Mouse (Mus musculus) adrenal gland, postnatal 14 days (tissue): Measurements from ENCODE around the gene Pdgfc. TPM values are rescaled to one million over a fixed set of nuclear protein-coding genes. Genes with fewer than 3 reads are reported as not detected.

Experiments
- DNase-seq: peaks from one replicate; pipeline ENCODE4 v3.0.0; 2021; ENCODE audit warnings: mixed read lengths
- total RNA-seq: library from RNA; stranded (reverse); gene quantifications from 2 replicates; pipeline ENCODE4 v1.2.3, GENCODE M21; 2021

Gene Pdgfc
- total RNA-seq, 1 experiment from 2014 or later: 9.1 TPM

DNA sequence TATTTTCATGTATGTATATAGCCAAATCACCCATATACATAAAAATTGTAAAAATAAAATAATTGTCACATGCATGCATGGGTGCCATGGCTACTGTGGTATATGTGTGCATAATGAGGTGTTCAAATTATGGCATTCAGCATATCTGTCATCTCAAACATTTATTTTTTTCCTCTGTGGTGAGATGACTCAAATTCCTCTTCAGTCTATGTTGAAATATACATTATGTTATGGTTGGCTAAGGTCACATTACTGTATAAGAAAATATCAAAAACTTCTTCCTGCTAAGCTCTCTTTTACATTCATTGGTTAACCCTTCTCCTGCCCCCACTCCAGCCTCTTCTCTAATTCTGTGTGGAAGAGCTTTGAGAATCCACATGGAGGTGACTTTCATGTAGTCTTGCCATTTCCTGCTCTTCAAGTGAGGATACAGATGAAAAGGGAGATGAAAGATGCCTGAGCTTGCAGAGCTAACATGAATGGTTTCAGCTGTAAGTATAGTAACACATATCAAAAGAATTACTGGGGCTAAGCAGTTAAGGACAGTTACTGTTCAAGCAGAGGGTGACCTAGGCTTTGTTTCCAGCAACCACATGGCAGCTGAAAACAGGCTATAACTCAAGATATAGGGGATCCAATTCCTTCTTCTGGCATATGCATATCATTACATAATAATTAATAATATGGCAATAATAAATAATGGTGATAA is 124.4 kb downstream of the Pdgfc start:
- no peak for DNase-seq

DNA sequence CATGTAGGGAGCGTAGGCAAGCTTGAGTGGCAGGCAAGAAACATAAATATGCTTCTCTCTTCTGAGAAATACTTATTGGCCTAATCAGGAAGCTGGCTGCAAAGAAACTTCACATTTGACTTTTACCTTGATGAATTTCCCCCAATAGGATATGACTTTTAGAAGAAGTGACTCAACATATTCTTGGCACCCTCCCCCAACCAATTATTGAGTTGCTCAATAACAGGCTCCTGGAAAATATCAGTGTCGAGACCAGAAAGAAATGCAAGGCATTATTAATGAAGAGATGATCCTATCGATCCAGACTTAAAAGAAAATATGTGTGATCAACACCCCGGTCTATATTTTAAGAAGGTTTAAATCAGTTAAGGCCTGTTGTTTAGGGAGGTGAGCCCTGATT is 125.9 kb downstream of the Pdgfc start:
- DNase-seq: no peak

DNA sequence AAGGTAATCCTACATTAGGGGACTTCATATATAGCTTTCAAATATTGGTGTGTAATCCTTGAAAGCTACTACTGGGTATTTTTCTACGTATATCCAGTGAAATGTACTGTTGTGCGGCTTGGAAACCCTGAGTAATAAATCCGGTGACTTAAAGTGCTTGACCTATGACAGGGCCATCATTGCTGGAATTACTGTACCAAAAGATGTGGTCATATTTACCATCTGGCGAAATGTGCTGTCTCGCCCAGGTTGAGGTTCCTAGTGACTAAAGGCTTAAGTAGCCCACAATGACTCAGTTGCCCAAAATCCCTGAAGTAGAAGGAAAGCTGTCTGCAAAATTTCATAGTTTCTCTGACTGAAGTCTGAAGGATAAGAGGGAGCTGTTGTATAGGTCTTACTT is 127.9 kb downstream of the Pdgfc start:
- no peak for DNase-seq

DNA sequence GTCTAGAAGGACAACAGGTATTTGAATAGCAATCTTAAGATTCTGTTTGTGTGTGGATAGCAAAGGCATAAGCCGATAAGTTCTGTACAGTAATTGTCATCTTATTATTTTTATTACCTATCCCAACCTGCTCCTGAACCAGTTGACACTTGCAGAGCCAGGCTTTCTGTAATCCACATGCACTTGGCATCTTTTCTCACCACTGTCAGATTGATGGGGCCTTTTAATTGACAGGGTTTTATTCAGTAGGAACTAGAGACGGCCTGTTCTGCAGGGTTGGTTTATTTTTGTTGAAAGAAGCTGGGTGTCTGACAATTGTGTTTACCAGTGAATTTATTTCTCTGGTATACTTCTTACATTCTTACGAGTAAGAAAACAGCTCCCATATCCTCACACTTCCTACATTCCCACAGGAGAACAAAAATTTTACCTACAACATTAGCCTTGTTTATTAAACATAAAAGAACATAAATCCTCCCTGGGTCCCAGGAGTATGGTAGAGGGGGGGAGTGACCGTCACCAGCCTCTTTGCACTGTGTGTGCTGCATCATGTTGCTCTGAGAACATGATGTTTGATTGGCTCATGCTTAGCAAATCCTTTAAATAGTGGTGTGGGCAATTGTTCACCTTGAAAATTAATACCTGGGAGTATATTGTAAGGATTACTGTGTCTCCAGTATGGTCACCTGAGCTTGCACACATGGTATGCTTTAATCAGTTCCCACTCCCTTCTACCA is 134.0 kb downstream of the Pdgfc start:
- no peak for DNase-seq

DNA sequence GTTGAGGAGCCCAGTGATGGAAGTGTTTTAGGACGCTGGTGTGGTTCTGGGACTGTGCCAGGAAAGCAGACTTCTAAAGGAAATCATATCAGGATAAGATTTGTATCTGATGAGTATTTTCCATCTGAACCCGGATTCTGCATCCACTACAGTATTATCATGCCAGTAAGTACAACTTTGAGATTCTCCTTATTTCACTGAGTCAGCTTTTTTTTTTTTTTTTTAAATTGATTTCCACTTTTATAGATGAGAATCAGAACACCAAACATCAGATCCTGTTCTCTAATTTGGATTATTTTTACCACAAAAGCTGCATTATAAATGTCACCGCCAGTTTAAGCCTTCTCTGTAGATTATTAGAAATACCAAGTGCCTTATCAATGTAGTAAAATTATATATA is 138.6 kb downstream of the Pdgfc start:
- DNase-seq: no peak

DNA sequence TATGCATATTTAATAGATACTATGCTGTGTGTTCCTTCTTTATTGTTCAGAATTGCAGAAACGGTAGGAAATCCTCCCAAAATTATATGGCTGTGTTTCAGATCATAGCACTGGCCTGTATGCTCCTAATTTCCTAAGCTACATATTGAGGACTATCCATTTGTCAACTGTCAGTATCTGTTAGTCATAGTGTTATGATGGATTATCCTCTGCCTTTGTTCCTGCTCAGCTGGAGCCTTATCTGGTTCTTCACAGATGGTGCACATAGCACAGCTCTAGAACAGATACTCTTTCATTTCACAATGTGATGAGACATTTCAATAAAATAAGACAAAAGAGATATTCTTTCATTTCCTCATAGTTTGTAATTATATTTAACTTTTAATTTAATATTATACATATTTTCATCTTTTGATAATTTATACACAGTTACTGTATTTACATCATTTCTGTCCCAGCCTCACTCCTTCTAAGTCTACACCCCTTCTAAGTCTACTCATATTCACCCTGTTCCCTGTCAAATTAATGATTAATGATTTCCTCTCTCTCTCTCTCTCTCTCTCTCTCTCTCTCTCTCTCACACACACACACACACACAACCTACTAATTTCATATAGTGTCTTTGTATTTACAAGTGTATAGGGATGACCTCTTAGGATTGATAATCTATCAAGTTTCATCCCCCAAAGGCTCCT is 145.2 kb downstream of the Pdgfc start:
- no peak for DNase-seq

DNA sequence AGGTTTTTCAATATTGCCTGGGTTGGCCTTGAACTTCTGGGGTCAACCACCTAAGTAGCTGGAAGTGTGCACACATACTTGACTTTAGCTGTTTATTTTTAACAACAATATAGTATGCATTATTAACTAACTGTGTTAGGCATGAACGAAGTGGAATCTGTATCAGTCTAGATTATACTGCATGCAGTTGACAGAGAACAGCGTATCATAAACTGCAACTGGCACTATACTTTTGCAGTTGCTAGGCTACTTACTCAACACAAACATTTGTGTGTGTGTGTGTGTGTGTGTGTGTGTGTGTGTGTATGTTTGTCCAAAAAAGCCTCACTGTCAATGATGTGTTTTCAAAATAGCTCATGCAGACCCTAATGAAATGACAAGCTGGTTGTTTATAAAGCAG is 160.7 kb downstream of the Pdgfc start:
- no peak for DNase-seq

DNA sequence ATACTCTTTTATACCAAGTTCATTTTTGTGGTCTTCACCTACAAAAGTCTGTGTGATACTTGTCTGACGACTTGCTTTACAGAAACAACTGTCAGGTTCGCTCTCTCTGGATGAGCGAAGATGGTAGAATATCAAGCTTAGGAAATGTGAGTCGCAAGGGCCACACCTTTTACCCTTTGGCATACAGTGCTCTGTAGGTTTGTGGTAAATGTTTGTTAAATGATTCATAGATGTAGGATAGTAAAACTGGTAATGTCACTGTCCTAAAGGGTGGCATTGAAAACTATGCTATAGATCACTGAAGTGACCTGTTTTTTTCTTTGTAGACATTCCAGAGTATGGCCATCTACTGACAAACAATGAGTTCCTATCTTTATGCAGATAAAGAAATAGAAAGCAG is 161.4 kb downstream of the Pdgfc start:
- no peak for DNase-seq

DNA sequence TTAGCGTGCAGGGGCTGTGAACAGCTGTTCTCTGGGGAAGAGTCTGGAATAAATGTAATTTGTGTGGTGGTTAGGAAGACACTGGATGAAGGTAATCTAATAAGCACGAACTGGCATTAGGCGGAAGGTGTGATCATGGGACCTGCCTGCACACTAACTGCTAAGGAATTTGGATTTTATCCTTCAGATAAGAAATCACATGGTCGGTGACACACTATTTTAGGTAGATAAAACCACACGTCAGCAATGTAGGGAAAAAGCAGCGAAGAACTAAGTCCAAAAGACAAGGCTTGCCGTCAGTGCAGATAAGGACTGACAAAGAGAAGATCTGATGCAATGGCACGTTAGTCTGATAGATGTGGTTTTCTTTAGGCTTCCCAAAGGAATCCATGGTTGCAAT is 164.4 kb downstream of the Pdgfc start:
- no peak for DNase-seq

DNA sequence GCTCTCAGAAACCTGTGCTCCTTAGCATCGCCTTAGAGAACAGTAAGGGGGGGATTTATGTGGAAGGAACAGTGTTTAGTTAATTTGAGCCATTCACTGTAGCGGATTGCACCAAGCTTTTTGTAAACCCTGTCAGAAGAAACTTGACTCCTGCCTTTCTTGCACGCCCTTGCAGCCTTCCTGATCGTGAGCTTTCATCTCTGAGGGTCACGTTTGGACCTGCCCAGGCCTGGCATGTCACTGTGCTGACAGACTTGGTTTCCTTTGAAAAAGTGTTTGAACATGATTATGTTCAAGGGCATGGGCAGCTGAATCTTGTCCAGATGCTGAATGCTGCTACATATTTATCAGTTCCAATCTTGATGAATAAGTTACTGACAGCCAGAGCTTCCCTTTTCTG is 169.0 kb downstream of the Pdgfc start:
- peak; percentile 36 for DNase-seq

DNA sequence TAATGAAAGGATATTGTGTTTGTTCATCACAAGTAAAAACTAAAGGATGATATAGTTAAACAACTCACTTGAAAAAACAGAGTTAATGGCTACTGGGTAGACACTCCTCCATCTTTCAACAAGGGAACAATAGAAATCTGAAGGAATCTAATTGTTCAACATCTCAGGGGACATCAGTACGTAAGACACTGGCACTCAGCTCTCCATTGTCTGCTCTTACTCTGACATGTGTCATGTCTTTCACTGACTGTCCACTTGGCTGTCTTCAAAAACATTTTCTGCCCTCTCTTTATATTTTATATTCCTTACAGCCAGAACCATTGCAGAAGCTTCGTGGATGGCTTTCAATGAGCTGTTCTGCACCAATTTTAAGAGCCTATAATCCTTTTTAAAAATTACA is 172.0 kb downstream of the Pdgfc start:
- no peak for DNase-seq

DNA sequence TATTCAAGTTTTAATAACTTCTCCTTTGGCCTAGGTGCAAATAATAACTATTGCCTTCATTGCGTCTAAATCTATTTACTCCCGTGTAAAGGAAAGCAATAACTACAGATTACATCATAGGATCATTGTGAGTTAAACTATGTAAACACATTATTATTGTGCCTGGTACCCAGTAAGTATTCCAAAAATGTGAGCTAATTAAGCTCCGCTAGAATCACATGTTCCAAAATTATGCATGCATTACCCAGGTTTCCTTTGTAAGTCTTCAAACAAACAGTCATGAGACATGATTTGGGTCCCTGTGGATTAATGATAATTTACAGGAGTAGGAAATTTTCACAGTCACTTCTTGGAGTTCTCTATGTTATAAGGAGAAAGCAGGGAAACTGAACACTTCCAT is 174.9 kb downstream of the Pdgfc start:
- DNase-seq: no peak

DNA sequence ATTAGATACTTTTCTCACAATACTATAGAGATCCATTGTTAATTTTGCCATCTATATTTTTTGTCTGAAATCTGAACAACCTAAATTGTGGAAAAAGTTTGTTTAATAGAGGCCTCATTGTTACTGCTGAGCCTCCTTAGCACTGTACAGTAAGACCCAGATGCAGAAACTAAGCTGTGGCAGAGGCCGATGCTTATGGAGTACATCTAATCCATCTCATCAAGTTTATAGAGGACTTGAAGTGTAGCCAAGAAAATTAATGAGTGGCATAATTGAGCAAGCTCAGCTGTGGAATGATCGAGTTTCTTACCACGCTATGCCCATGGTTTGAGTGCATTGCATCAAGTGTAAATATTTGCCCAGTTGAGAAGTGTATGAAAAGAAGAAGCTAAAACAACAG is 175.4 kb downstream of the Pdgfc start:
- DNase-seq: no peak

DNA sequence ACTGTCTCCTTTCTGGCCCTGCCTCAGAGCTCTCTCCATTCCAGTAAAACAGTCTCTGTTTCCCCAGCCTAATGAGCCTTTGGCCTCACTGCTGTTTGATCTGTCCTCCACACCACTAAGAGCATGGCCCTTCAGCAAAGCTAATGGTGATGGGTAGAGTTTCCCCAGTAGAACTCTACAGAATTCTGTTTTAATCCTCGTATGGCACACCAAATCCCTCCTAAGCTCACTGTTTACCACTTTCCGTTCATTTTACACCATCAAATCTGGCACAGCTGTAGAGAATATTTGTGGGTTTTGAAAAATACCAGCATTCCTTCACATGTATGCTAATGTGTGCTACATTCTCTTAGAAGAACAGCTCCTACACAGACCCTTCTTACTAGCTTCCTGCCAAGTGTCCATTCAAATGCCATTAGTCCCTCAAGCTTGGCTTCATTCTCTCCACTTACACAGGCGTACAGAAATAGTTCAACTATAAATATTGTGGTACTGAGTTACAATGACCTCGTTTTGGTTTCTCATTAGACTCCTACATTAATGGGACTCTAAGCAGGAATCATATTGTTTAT is 179.4 kb downstream of the Pdgfc start:
- no peak for DNase-seq

DNA sequence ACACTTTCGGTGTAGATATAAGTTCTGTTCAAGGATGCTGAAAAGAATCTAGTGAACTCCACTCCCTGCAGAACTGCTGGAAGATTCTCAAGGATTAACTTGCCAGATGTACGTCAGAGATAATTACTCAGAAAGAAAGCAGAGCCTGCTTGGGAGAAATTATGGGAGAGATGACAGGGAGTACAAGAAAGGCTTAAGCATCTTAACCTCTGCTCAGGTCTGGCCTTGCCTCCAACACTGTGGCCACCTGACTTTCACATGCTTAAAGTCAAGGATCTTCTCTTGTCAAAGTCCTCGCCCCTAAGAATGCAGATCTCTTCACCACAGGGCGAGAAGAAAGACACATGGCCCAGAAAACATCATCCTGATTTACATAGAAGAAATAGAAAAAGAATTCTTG is 185.5 kb downstream of the Pdgfc start:
- DNase-seq: no peak

DNA sequence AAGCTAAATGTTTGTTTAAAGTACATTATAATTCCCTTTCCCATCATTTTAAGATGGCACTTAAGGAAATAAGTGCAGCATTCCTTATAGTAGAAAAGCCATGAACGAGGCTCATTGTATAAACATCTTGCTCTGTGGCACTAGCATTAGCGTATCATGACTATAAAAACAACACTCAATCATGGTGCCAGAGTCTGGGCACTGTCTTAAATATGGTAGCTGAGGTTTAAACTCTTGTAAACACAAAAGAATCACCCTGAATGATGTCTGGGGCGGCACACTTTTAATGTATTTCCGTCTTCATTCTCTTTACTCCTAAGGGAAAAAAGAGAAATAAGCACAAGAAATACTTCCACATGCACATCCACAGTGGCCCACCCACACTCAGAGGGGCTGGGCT is 192.1 kb downstream of the Pdgfc start:
- no peak for DNase-seq

DNA sequence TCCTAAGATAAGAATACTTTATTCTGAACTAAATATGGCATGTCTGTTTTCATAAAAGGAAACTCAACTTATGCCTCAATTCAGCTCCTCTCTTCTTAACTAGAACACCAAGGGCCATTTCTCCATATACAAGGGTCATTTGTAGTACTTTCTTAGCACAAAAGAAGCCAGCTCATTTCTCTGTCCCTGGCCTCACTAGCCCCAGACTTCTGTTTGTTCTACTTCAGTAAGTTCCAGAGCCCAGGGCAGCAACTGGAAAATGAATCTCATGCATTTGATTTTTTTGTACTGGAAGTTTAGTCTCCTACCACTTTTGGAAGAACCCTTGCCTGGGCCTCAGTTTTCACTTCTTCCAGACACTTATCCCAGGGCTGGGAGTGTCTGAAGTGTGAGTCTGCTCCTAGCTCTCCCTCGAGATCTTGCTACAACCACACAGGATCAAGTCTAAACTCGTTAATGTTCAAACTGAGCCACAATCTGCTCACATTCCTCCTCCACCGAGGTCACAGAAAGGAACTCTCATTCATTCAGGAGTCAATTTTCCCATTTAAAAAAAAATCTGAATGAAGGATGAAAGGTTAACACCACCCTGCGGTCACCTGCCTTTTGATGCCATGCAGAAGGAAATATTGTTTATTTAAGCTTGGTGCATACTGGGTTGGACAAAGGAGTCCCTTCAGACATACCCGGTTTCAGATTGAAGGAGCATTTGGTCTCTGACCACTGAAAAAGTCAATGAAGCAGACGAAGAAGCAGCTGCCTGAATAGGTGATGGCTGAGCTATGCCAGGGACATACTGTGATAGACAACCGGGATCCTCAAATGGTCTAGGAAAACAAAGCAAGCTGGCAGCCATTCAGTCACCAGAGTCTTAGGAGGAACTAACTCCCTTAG is 206.7 kb downstream of the Pdgfc start:
- no peak for DNase-seq

DNA sequence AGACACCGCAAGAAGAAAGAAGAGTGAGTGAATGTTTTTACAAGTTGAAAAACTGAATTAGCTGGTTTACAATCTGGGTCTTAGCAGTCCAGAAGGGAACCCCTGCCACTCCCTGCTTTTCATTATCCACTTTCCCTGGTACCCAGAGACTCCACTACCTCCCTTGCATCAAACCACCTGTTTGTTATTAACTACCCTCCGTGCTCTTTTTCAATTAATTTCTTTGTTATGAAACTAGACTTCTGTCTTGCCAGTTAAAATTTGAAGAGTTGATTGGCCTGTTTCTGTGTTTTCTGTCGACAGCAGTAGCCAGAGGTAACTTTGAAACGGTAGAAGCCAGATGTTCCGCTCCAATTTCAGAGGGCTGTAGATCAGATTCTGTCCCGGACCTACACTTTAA is 207.4 kb downstream of the Pdgfc start:
- no peak for DNase-seq

DNA sequence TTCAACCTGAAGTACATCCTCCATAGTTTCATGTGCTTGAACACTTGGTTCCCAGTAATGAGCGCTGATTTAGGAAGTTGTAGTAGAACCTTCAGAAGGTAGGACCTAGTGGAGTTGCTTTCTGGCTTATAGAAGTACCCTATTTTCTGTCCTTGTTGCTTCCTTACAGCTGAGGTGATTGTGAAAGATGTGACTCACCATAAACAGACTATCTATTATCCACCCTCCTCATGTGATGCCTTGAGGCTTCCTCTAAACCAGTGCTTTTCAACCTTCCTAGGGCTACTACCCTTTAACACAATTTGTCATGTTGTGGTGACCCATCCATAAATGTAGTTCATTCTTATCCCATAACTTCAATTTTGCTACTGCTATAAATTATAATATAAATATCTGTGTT is 226.6 kb downstream of the Pdgfc start:
- DNase-seq: no peak
